Mouse (Mus musculus) thymus, adult 2 months (tissue): ENCODE measurements at regions not wholly inside any gene's neighbourhood (a gene's known extent, or its start where the extent isn't known, plus 50 kb on each side); places are given as distances from the start of the nearest gene placed in this dataset.

Source experiments
- CTCF ChIP-seq: fragments of 200-500 bp; IDR thresholded peaks from 2 replicates; pipeline ENCODE4 v1.5.1; 2012; ENCODE audit warnings: mild to moderate bottlenecking, control low read depth, low read length, moderate library complexity, borderline replicate concordance; ENCODE audit not compliant: control insufficient read depth, poor library complexity, insufficient read depth; ENCODE audit errors: extremely low read depth
- POLR2A ChIP-seq: fragments of 200-500 bp; IDR thresholded peaks from 2 replicates; pipeline ENCODE4 v1.6.1; 2012; ENCODE audit warnings: mild to moderate bottlenecking, low read length, control low read depth, moderate library complexity; ENCODE audit not compliant: control insufficient read depth, poor library complexity, insufficient read depth; ENCODE audit errors: extremely low read depth

- TF ChIP-seq CTCF, result no peak
- no peak for TF ChIP-seq POLR2A
Observed at GRCm38 (mm10) chr14:58637405-58638336, 505.0 kb downstream of the 1700129C05Rik start.
